Mouse (Mus musculus) neural tube, embryonic 13.5 days (tissue): ENCODE results near the gene Togaram2. TPM values are rescaled to one million over a fixed set of nuclear protein-coding genes. Genes with fewer than 3 reads are reported as not detected.
A peak's percentile ranks its signal among the peaks of the same experiment; 100 is the strongest.
"Not testable (repeated sequence)": the region's sequence is repeated elsewhere in the genome, so short reads cannot be mapped to it uniquely, and the experiment has no call there.

Source experiments
- ATAC-seq: fragments of 200-750 bp; cut with Nextera tagmentation; 2 replicates; pipeline ENCODE4 v1.8.0; 2017; ENCODE audit warnings: low read depth, mild to moderate bottlenecking, moderate TSS enrichment, moderate library complexity
- H3K27ac ChIP-seq: fragments of 300-500 bp; sonication (generic); replicated peaks from 2 replicates; pipeline ENCODE4 v1.5.1; 2015; ENCODE audit warnings: moderate library complexity, mild to moderate bottlenecking, inconsistent platforms
- H3K27me3 ChIP-seq: fragments of 300-500 bp; sonication (generic); 2 replicates; pipeline ENCODE4 v1.6.1; 2015; ENCODE audit warnings: mild to moderate bottlenecking, inconsistent platforms
- H3K36me3 ChIP-seq: fragments of 300-500 bp; sonication (generic); 2 replicates; pipeline ENCODE4 v1.6.1; 2015; ENCODE audit warnings: mild to moderate bottlenecking, inconsistent platforms
- H3K4me1 ChIP-seq: fragments of 300-500 bp; sonication (generic); replicated peaks from 2 replicates; pipeline ENCODE4 v1.6.1; 2015; ENCODE audit warnings: inconsistent platforms
- H3K4me2 ChIP-seq: fragments of 300-500 bp; sonication (generic); 2 replicates; pipeline ENCODE4 v1.6.1; 2015; ENCODE audit warnings: inconsistent platforms, mild to moderate bottlenecking, moderate library complexity
- H3K4me3 ChIP-seq: fragments of 300-500 bp; sonication (generic); 2 replicates; pipeline ENCODE4 v1.5.1; 2015; ENCODE audit warnings: mild to moderate bottlenecking, inconsistent platforms
- H3K9ac ChIP-seq: fragments of 300-500 bp; sonication (generic); 2 replicates; pipeline ENCODE4 v1.6.1; 2015; ENCODE audit warnings: moderate library complexity, mild to moderate bottlenecking, inconsistent platforms
- H3K9me3 ChIP-seq: fragments of 300-500 bp; sonication (generic); 2 replicates; pipeline ENCODE4 v1.6.1; 2016; ENCODE audit warnings: inconsistent platforms
- WGBS: fragments of 180-500 bp; shearing (Covaris S2); methylation state at CpG from one replicate; pipeline ENCODE4 v1.1.7; 2015; 5-methylcytosine and 5-hydroxymethylcytosine counted together
- polyA plus RNA-seq: library from polyadenylated mRNA; unstranded; fragments of >200 nt; fragmentation: Nextera tagmentation; extraction: Ambion mirVana; gene quantifications from 2 replicates; pipeline ENCODE4 v1.2.1, GENCODE M21; 2015

Togaram2 gene
- polyA plus RNA-seq: 0.15 and 0.29 TPM in 2 replicates

DNA sequence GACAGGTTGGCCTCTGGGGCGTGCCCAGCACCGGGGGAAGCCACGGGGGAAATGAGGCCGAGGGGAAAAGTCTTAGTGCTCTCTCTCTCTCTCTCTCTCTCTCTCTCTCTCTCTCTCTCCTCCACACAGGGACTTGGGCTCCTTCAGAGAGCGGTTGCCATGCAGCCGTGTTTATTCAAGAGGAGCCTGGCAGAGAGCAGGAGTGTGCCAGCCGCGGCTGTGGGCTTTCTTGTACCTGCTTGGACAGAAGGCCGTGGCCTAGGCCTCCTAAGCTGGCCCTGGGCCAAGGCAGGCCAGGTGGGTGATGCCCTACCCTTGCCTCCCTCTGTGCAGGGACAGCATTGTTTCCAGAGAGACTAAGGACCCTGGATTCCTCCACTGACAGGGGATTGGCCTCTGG is at the start of gene Togaram2:
TSS of gene Togaram2 (plus strand) at position 170 of the 400 bp plus-strand sequence.
- H3K4me3 ChIP-seq: no peak within 1 kb of the TSS
- H3K9ac ChIP-seq: no peak within 1 kb of the TSS
- peaks cover 26% of the 10 kb centered on the region; the same call in 1 of the 2 replicates for H3K4me1 ChIP-seq
- 58% methylated on average over 9 of the region's 9 CpGs for WGBS
- H3K9me3 ChIP-seq: no peaks in the 10 kb centered on the region
- no peak within 1 kb of the TSS for H3K4me2 ChIP-seq
- no peaks in the 10 kb centered on the region for H3K36me3 ChIP-seq
- no peaks in the 10 kb centered on the region for H3K27me3 ChIP-seq
- peak; percentile 45; the same call in 1 of the 2 replicates for ATAC-seq
- no peak within 1 kb of the TSS for H3K27ac ChIP-seq

DNA sequence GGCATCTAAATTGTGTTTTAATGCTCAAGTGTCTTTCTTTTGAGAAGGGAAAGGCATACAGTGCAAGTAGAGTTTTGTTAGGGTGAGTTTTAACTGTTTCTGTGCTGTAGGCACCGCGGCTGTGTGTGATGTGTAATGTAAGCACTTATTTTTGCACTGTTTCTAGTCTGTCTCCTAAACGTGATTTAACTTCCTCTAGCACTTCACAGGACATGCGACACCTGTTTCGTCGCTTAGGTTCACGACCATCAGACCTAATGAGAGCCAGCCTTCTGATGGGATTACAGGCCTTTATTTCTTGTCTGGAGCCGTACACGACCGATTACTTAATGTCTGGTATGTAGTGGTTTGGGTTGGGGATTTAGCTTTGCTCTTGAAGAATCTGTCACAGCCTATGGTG is 41.3 kb upstream of the Togaram2 start:
- Histone ChIP-seq H3K4me3 (no peak overlapping the region), H3K36me3 (peaks cover 83% of the 10 kb centered on the region), H3K4me2 (no peak overlapping the region), H3K9ac (no peak overlapping the region), H3K4me1 (no peaks in the 10 kb centered on the region), H3K9me3 (no peaks in the 10 kb centered on the region), H3K27ac (no peak overlapping the region), H3K27me3 (no peaks in the 10 kb centered on the region)
- WGBS: 90% methylated on average over 10 of the region's 10 CpGs
- ATAC-seq: no peak

GRCm38 (mm10) chr17:71633350-71633749 is 39.7 kb upstream of the Togaram2 start:
- no peak overlapping the region for H3K27ac ChIP-seq
- H3K9ac ChIP-seq: no peak overlapping the region
- H3K4me1 ChIP-seq: no peaks in the 10 kb centered on the region
- H3K4me3 ChIP-seq: no peak overlapping the region
- peaks cover 83% of the 10 kb centered on the region for H3K36me3 ChIP-seq
- no peak overlapping the region for H3K4me2 ChIP-seq
- 88% methylated on average over 8 of the region's 8 CpGs for WGBS
- no peaks in the 10 kb centered on the region for H3K9me3 ChIP-seq
- H3K27me3 ChIP-seq: no peaks in the 10 kb centered on the region
- no peak for ATAC-seq

GRCm38 (mm10) chr17:71636786-71637185 is 36.3 kb upstream of the Togaram2 start:
- ATAC-seq: no peak
- H3K9me3 ChIP-seq: no peaks in the 10 kb centered on the region
- H3K9ac ChIP-seq: no peak overlapping the region
- H3K4me1 ChIP-seq: no peaks in the 10 kb centered on the region
- H3K36me3 ChIP-seq: peaks cover 89% of the 10 kb centered on the region
- H3K27ac ChIP-seq: no peak overlapping the region
- no peaks in the 10 kb centered on the region for H3K27me3 ChIP-seq
- no peak overlapping the region for H3K4me3 ChIP-seq
- 96% methylated on average over 8 of the region's 8 CpGs for WGBS
- H3K4me2 ChIP-seq: no peak overlapping the region

DNA sequence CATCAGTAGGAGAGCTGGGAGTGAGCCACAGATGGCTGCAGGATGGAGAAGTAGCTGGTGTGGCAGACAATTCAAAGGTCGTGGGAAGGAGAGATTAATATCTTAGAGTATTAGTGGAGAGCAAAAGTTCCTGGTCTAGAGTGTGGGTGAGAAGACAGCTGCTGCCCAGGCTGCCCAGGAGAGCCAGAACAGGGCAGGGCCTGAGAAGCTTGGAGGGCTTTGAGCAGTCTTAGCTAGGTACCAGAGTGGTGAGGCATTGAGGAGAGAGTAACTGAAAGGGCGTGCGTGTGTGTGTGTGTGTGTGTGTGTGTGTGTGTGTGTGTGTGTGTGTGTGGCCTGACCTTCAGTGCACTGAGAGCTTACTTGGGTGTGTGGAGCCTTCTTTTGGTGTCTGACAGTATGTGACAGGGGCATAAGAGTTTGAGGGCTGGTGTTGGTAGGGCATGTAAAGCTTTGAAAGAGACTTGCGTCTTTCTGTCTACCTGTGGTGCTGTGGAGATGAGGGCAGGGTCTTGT is 35.3 kb upstream of the Togaram2 start:
- WGBS: 95% methylated on average over 4 of the region's 4 CpGs
- no peaks in the 10 kb centered on the region for H3K4me1 ChIP-seq
- no peaks in the 10 kb centered on the region for H3K9me3 ChIP-seq
- no peak overlapping the region for H3K27ac ChIP-seq
- H3K9ac ChIP-seq: no peak overlapping the region
- no peak overlapping the region for H3K4me3 ChIP-seq
- H3K36me3 ChIP-seq: peaks cover 92% of the 10 kb centered on the region
- no peak overlapping the region for H3K4me2 ChIP-seq
- no peaks in the 10 kb centered on the region for H3K27me3 ChIP-seq
- no peak for ATAC-seq

DNA sequence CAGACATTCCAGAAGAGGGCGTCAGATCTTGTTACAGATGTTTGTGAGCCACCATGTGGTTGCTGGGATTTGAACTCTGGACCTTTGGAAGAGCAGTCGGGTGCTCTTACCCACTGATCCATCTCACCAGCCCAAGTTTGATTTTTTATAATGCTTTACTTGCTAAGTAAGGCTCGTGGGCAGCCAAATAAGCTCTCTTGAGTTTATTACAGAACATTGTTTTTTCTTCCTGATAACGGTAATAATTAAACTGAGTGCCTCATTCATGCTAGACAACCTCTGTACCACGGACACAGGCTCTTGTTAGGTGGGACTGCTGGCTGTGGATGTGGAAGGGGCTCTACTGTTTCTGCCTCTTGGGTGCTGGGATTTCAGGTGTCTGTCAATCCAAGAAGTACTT is 34.0 kb upstream of the Togaram2 start:
- H3K36me3 ChIP-seq: peaks cover 83% of the 10 kb centered on the region
- ATAC-seq, H3K27me3 ChIP-seq, H3K9me3 ChIP-seq, H3K4me3 ChIP-seq, H3K4me2 ChIP-seq, H3K4me1 ChIP-seq, H3K9ac ChIP-seq, H3K27ac ChIP-seq: not testable (repeated sequence)
- WGBS: 87% methylated on average over 5 of the region's 5 CpGs

DNA sequence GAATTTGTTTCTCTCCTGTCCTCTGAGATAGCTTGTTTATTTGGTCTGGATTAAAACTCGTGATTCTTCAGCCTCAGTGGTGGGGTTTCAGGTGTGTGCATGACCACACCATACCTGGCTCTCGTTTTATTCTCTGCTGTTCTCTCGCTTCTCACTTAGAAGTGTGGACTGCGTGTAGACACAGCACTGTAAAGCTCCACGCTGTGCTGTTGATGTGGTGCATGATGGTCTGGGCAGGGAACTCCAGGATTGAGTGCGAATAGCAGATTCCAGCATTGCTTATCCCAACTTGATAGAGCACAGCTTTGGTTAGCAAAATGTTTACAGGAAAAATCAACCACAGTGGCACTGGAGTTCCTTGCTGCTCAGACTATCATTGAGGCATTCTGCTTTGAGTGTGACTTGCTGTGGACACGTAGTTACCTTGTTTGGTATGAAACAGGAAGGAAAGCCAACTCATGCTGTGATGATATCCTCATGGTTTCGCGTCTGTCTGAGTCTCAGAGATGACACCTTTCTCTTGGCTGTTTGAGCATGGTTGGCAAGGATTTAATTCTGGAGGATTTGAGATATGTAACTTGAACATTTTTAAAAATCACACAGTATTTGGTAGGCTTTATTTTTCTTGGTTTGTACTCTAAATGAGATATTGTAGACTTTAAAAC is 32.5 kb upstream of the Togaram2 start:
- Histone ChIP-seq H3K36me3 (peaks cover 81% of the 10 kb centered on the region), H3K9ac (no peak overlapping the region), H3K27me3 (no peaks in the 10 kb centered on the region), H3K4me3 (no peak overlapping the region), H3K4me1 (no peaks in the 10 kb centered on the region), H3K4me2 (no peak overlapping the region), H3K27ac (no peak overlapping the region), H3K9me3 (no peaks in the 10 kb centered on the region)
- WGBS: 93% methylated on average over 9 of the region's 9 CpGs
- no peak for ATAC-seq

DNA sequence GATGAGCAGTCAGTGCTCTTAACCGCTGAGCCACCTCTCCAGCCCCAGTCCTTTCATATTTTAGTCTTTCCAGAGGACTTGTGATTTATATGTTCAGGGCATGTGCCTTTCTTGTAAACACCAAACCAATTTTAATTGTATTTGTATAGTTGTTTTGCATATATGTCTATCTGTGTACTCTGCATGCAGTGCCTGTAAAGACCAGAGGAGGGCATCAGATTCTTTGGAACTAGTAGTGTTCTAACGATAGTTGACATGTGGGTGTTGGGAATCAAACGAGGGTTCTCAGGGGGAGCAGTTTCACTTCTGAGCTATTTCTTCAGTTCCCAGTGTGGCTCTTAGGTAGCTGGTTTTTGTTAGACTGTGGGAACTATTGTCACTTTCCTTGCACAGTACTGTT is 30.9 kb upstream of the Togaram2 start:
- 84% methylated on average over 3 of the region's 3 CpGs for WGBS
- Histone ChIP-seq H3K27ac (no peak overlapping the region), H3K36me3 (peaks cover 77% of the 10 kb centered on the region)

DNA sequence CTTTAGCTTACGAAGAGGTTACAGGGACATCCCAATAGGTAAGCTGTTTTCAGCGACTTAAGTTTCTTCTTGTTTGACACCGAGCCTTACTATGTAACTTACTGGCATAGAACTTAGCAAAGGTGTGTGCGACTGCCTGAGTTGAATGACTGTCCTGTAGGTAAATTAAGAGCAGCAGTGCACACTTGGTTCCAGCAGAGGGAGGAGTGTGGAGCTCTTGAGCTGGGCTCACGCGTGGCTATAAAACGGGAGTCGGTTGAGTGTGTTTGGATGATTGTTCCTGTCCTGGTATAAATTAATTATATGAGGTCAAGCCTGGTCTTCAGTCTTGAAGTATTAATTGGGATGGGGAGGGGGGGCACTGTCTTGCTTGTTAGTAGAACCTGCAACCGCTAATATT is 23.1 kb upstream of the Togaram2 start:
- WGBS: 91% methylated on average over 9 of the region's 9 CpGs
- ATAC-seq: no peak
- Histone ChIP-seq H3K4me2 (no peak overlapping the region), H3K4me1 (no peaks in the 10 kb centered on the region), H3K27me3 (no peaks in the 10 kb centered on the region), H3K4me3 (no peak overlapping the region), H3K9me3 (no peaks in the 10 kb centered on the region), H3K36me3 (peaks cover 76% of the 10 kb centered on the region), H3K27ac (no peak overlapping the region), H3K9ac (no peak overlapping the region)

More for the DNA sequence above, 30.9 kb upstream of the Togaram2 start:
- H3K4me3 ChIP-seq: no peak overlapping the region
- H3K27me3 ChIP-seq: no peaks in the 10 kb centered on the region
- no peaks in the 10 kb centered on the region for H3K4me1 ChIP-seq
- no peaks in the 10 kb centered on the region for H3K9me3 ChIP-seq
- no peak overlapping the region for H3K4me2 ChIP-seq
- no peak overlapping the region for H3K9ac ChIP-seq
- ATAC-seq: no peak

GRCm38 (mm10) chr17:71652495-71652894 is 20.6 kb upstream of the Togaram2 start:
- H3K27me3 ChIP-seq: no peaks in the 10 kb centered on the region
- H3K4me1 ChIP-seq: no peaks in the 10 kb centered on the region
- 92% methylated on average over 2 of the region's 2 CpGs for WGBS
- H3K36me3 ChIP-seq: peaks cover 75% of the 10 kb centered on the region
- H3K9me3 ChIP-seq: no peaks in the 10 kb centered on the region
- H3K27ac ChIP-seq: no peak overlapping the region
- H3K4me3 ChIP-seq: no peak overlapping the region
- H3K9ac ChIP-seq: no peak overlapping the region
- H3K4me2 ChIP-seq: no peak overlapping the region
- ATAC-seq: no peak

DNA sequence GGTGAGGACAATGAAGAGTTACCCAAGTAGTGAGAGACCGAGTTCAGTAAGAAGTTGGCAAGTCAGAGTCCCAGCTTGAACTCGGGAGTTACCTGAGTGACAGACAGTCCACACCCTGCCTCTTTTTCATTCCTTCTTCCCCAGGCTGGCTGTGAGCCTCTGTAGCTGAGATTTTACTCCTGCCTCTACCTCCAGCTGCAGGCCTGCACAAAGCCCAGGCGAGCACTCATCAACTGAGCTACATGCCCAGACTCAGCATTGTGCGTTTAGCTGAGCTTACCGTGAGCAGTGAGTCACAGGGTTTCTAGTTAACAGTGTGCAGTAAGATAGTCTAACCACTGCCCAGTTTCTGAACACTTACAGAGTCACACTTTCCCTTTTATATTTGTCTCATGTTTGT is 20.1 kb upstream of the Togaram2 start:
- ATAC-seq: no peak
- Histone ChIP-seq H3K27me3 (no peaks in the 10 kb centered on the region), H3K36me3 (peaks cover 77% of the 10 kb centered on the region), H3K4me2 (no peak overlapping the region), H3K4me1 (no peaks in the 10 kb centered on the region), H3K9me3 (no peaks in the 10 kb centered on the region), H3K4me3 (no peak overlapping the region), H3K27ac (no peak overlapping the region), H3K9ac (no peak overlapping the region)
- 93% methylated on average over 5 of the region's 5 CpGs for WGBS

DNA sequence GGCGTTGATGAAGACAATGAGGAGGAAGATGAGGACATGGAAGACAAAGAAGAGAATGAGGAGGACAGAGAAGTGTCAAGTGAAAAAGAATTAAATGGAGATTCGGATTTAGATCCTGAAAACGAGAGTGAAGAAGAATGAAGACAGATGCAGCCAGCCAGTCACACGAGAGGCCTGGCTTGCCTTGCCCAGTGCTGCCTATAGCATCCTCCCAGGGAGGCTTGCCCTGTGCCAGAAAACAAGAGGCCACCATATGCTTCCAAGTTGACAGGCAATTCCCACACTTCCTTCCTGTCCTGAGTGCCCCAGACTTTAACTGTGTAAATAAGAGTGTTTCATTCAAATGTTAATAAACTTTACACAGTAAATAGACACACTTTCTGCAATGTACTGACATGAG is 15.5 kb upstream of the Togaram2 start:
- peaks cover 48% of the 10 kb centered on the region for H3K36me3 ChIP-seq
- no peak overlapping the region for H3K9ac ChIP-seq
- WGBS: 84% methylated on average over 4 of the region's 4 CpGs
- H3K4me2 ChIP-seq: no peak overlapping the region
- H3K27me3 ChIP-seq: no peaks in the 10 kb centered on the region
- ATAC-seq: no peak
- H3K27ac ChIP-seq: no peak overlapping the region
- H3K4me3 ChIP-seq: no peak overlapping the region
- 0 out of 2 replicates have a peak, but pooled peaks cover 5% of the 10 kb centered on the region for H3K4me1 ChIP-seq
- no peaks in the 10 kb centered on the region for H3K9me3 ChIP-seq

DNA sequence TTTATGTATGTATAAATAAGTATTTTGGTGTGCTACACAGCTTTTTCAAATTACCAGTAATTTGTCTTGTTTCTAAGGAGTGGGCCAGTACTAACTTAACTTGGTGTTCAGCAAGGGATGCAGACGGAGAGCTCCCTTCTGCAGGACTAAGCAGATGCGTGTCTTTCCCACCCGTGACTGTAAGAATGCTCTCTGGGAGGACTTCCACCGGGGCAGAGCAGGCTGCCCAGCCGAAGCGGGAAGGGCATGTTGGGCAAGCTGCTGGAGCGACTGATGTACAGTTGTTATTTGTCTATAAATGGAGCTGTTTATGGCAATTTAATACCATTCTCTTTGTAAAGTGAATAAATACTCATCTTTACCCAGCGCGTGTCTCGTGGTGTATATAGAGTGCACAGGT is 14.4 kb upstream of the Togaram2 start:
- H3K9ac ChIP-seq: no peak overlapping the region
- no peaks in the 10 kb centered on the region for H3K27me3 ChIP-seq
- no peak for ATAC-seq
- H3K9me3 ChIP-seq: no peaks in the 10 kb centered on the region
- H3K4me2 ChIP-seq: no peak overlapping the region
- H3K36me3 ChIP-seq: peaks cover 39% of the 10 kb centered on the region
- 92% methylated on average over 10 of the region's 10 CpGs for WGBS
- H3K27ac ChIP-seq: no peak overlapping the region
- H3K4me1 ChIP-seq: 0 out of 2 replicates have a peak, but pooled peaks cover 5% of the 10 kb centered on the region
- no peak overlapping the region for H3K4me3 ChIP-seq
